Mouse (Mus musculus): ENCODE measurements around the gene Mdm2. TPM values are rescaled to one million over a fixed set of nuclear protein-coding genes. Genes with fewer than 3 reads are reported as not detected.
"Not testable (repeated sequence)": the region's sequence is repeated elsewhere in the genome, so short reads cannot be mapped to it uniquely, and the experiment has no call there.

The Mdm2 gene
- polyA plus RNA-seq, 1 experiment from 2014 or later = 57.9 TPM

- H3K9me3 ChIP-seq (ENCODE audit: control insufficient read depth, low read length); H3K27me3 ChIP-seq (ENCODE audit: control insufficient read depth, insufficient read depth, low read length); H3K27ac ChIP-seq (ENCODE audit: low read depth, low read length); ATAC-seq (ENCODE audit: low read depth); H3K4me3 ChIP-seq (ENCODE audit: low read depth, low read length); H3K4me2 ChIP-seq (ENCODE audit: low read depth, low read length); H3K9ac ChIP-seq (replicated peaks; ENCODE audit: low read depth, low read length): not testable (repeated sequence)
- peaks cover 14% of the 10 kb centered on the region; the same call in 1 of the 2 replicates for H3K4me1 ChIP-seq (ENCODE audit: control insufficient read depth, insufficient read depth, low read length)
- WGBS = 99% methylated on average over 6 of the region's 6 CpGs
- H3K36me3 ChIP-seq (ENCODE audit: control insufficient read depth, insufficient read depth, low read length) = peaks cover 48% of the 10 kb centered on the region
These were observed 6.1 kb downstream of the Mdm2 start for GRCm38 (mm10) chr10:117704314-117704963.

- ATAC-seq (ENCODE audit: low read depth) = no peak
- no peaks in the 10 kb centered on the region for H3K9me3 ChIP-seq (ENCODE audit: control insufficient read depth, low read length)
- H3K4me2 ChIP-seq (ENCODE audit: low read depth, low read length) = no peak overlapping the region
- no peak overlapping the region for H3K27ac ChIP-seq (ENCODE audit: low read depth, low read length)
- peaks cover 5% of the 10 kb centered on the region; the same call in 1 of the 2 replicates for H3K4me1 ChIP-seq (ENCODE audit: control insufficient read depth, insufficient read depth, low read length)
- peaks cover 57% of the 10 kb centered on the region for H3K36me3 ChIP-seq (ENCODE audit: control insufficient read depth, insufficient read depth, low read length)
- 90% methylated on average over 3 of the region's 3 CpGs for WGBS
- no peaks in the 10 kb centered on the region for H3K27me3 ChIP-seq (ENCODE audit: control insufficient read depth, insufficient read depth, low read length)
- H3K9ac ChIP-seq (replicated peaks; ENCODE audit: low read depth, low read length) = no peak overlapping the region
- H3K4me3 ChIP-seq (ENCODE audit: low read depth, low read length) = no peak overlapping the region
These were observed 7.1 kb downstream of the Mdm2 start for GRCm38 (mm10) chr10:117703506-117703905.

GRCm38 (mm10) chr10:117702024-117702833 is 8.3 kb downstream of the Mdm2 start:
- WGBS = 96% methylated on average over 6 of the region's 6 CpGs
- Histone ChIP-seq H3K4me1 (ENCODE audit: control insufficient read depth, insufficient read depth, low read length) (peaks cover 5% of the 10 kb centered on the region; the same call in 1 of the 2 replicates), H3K4me3 (ENCODE audit: low read depth, low read length) (no peak overlapping the region), H3K9me3 (ENCODE audit: control insufficient read depth, low read length) (no peaks in the 10 kb centered on the region), H3K27ac (ENCODE audit: low read depth, low read length) (no peak overlapping the region), H3K27me3 (ENCODE audit: control insufficient read depth, insufficient read depth, low read length) (no peaks in the 10 kb centered on the region), H3K9ac (replicated peaks; ENCODE audit: low read depth, low read length) (no peak overlapping the region), H3K36me3 (ENCODE audit: control insufficient read depth, insufficient read depth, low read length) (peaks cover 64% of the 10 kb centered on the region), H3K4me2 (ENCODE audit: low read depth, low read length) (no peak overlapping the region)
- no peak for ATAC-seq (ENCODE audit: low read depth)

GRCm38 (mm10) chr10:117701034-117701829 is 9.3 kb downstream of the Mdm2 start:
- 96% methylated on average over 6 of the region's 6 CpGs for WGBS
- no peak overlapping the region for H3K4me3 ChIP-seq (ENCODE audit: low read depth, low read length)
- H3K27ac ChIP-seq (ENCODE audit: low read depth, low read length) = no peak overlapping the region
- H3K4me2 ChIP-seq (ENCODE audit: low read depth, low read length) = no peak overlapping the region
- H3K36me3 ChIP-seq (ENCODE audit: control insufficient read depth, insufficient read depth, low read length) = peaks cover 72% of the 10 kb centered on the region
- no peak overlapping the region for H3K9ac ChIP-seq (replicated peaks; ENCODE audit: low read depth, low read length)
- ATAC-seq (ENCODE audit: low read depth) = no peak
- no peaks in the 10 kb centered on the region for H3K27me3 ChIP-seq (ENCODE audit: control insufficient read depth, insufficient read depth, low read length)
- H3K9me3 ChIP-seq (ENCODE audit: control insufficient read depth, low read length) = no peaks in the 10 kb centered on the region
- no peaks in the 10 kb centered on the region for H3K4me1 ChIP-seq (ENCODE audit: control insufficient read depth, insufficient read depth, low read length)

GRCm38 (mm10) chr10:117700450-117700849 is 10.1 kb downstream of the Mdm2 start:
- Histone ChIP-seq H3K4me2 (ENCODE audit: low read depth, low read length) (no peak overlapping the region), H3K9ac (replicated peaks; ENCODE audit: low read depth, low read length) (no peak overlapping the region), H3K4me3 (ENCODE audit: low read depth, low read length) (no peak overlapping the region), H3K36me3 (ENCODE audit: control insufficient read depth, insufficient read depth, low read length) (peaks cover 80% of the 10 kb centered on the region), H3K4me1 (ENCODE audit: control insufficient read depth, insufficient read depth, low read length) (no peaks in the 10 kb centered on the region), H3K27ac (ENCODE audit: low read depth, low read length) (no peak overlapping the region), H3K27me3 (ENCODE audit: control insufficient read depth, insufficient read depth, low read length) (no peaks in the 10 kb centered on the region), H3K9me3 (ENCODE audit: control insufficient read depth, low read length) (no peaks in the 10 kb centered on the region)
- 89% methylated on average over 1 of the region's 1 CpGs for WGBS
- ATAC-seq (ENCODE audit: low read depth) = no peak

- WGBS = 96% methylated on average over 4 of the region's 4 CpGs
- H3K4me3 ChIP-seq (ENCODE audit: low read depth, low read length) = no peak overlapping the region
- no peaks in the 10 kb centered on the region for H3K27me3 ChIP-seq (ENCODE audit: control insufficient read depth, insufficient read depth, low read length)
- no peaks in the 10 kb centered on the region for H3K9me3 ChIP-seq (ENCODE audit: control insufficient read depth, low read length)
- H3K27ac ChIP-seq (ENCODE audit: low read depth, low read length) = no peak overlapping the region
- peaks cover 80% of the 10 kb centered on the region for H3K36me3 ChIP-seq (ENCODE audit: control insufficient read depth, insufficient read depth, low read length)
- H3K9ac ChIP-seq (replicated peaks; ENCODE audit: low read depth, low read length) = no peak overlapping the region
- no peaks in the 10 kb centered on the region for H3K4me1 ChIP-seq (ENCODE audit: control insufficient read depth, insufficient read depth, low read length)
- no peak for ATAC-seq (ENCODE audit: low read depth)
- H3K4me2 ChIP-seq (ENCODE audit: low read depth, low read length) = no peak overlapping the region
These were observed 10.6 kb downstream of the Mdm2 start for GRCm38 (mm10) chr10:117699914-117700313.

GRCm38 (mm10) chr10:117698313-117699138 is 12.0 kb downstream of the Mdm2 start:
- no peak for ATAC-seq (ENCODE audit: low read depth)
- Histone ChIP-seq H3K4me2 (ENCODE audit: low read depth, low read length) (no peak overlapping the region), H3K36me3 (ENCODE audit: control insufficient read depth, insufficient read depth, low read length) (peaks cover 79% of the 10 kb centered on the region), H3K27me3 (ENCODE audit: control insufficient read depth, insufficient read depth, low read length) (no peaks in the 10 kb centered on the region), H3K27ac (ENCODE audit: low read depth, low read length) (no peak overlapping the region), H3K4me1 (ENCODE audit: control insufficient read depth, insufficient read depth, low read length) (no peaks in the 10 kb centered on the region), H3K9ac (replicated peaks; ENCODE audit: low read depth, low read length) (no peak overlapping the region), H3K9me3 (ENCODE audit: control insufficient read depth, low read length) (no peaks in the 10 kb centered on the region), H3K4me3 (ENCODE audit: low read depth, low read length) (no peak overlapping the region)
- 96% methylated on average over 10 of the region's 10 CpGs for WGBS

- Histone ChIP-seq H3K27me3 (ENCODE audit: control insufficient read depth, insufficient read depth, low read length) (no peaks in the 10 kb centered on the region), H3K4me2 (ENCODE audit: low read depth, low read length) (no peak overlapping the region), H3K4me3 (ENCODE audit: low read depth, low read length) (no peak overlapping the region), H3K36me3 (ENCODE audit: control insufficient read depth, insufficient read depth, low read length) (peaks cover 76% of the 10 kb centered on the region), H3K4me1 (ENCODE audit: control insufficient read depth, insufficient read depth, low read length) (no peaks in the 10 kb centered on the region), H3K9ac (replicated peaks; ENCODE audit: low read depth, low read length) (no peak overlapping the region), H3K9me3 (ENCODE audit: control insufficient read depth, low read length) (no peaks in the 10 kb centered on the region), H3K27ac (ENCODE audit: low read depth, low read length) (no peak overlapping the region)
- WGBS = 97% methylated on average over 3 of the region's 3 CpGs
- ATAC-seq (ENCODE audit: low read depth) = no peak
These were observed 12.9 kb downstream of the Mdm2 start for GRCm38 (mm10) chr10:117697561-117698115.

Data from neural tube, embryonic 14.5 days (tissue).